Mouse (Mus musculus) bone marrow, adult 2 months (tissue): Measurements from ENCODE around the gene Oas1e.
"Not testable (repeated sequence)": the region's sequence is repeated elsewhere in the genome, so short reads cannot be mapped to it uniquely, and the experiment has no call there.

Experiments
- CTCF ChIP-seq: fragments of 200-500 bp; IDR thresholded peaks from 2 replicates; pipeline ENCODE4 v1.5.1; 2011; ENCODE audit warnings: low read length, control low read depth; ENCODE audit not compliant: control insufficient read depth, insufficient read depth
- POLR2A ChIP-seq: fragments of 200-500 bp; IDR thresholded peaks from 2 replicates; pipeline ENCODE4 v1.6.1; 2011; ENCODE audit warnings: low read depth, mild to moderate bottlenecking, control low read depth, low read length, borderline replicate concordance; ENCODE audit not compliant: control insufficient read depth

GRCm38 (mm10) chr5:120798147-120798546 lies 2.8 kb upstream of the Oas1e start:
- TF ChIP-seq CTCF, POLR2A: not testable (repeated sequence)
